15 mouse cellular contexts compared by ENCODE assay signal in the genomic region with DNA sequence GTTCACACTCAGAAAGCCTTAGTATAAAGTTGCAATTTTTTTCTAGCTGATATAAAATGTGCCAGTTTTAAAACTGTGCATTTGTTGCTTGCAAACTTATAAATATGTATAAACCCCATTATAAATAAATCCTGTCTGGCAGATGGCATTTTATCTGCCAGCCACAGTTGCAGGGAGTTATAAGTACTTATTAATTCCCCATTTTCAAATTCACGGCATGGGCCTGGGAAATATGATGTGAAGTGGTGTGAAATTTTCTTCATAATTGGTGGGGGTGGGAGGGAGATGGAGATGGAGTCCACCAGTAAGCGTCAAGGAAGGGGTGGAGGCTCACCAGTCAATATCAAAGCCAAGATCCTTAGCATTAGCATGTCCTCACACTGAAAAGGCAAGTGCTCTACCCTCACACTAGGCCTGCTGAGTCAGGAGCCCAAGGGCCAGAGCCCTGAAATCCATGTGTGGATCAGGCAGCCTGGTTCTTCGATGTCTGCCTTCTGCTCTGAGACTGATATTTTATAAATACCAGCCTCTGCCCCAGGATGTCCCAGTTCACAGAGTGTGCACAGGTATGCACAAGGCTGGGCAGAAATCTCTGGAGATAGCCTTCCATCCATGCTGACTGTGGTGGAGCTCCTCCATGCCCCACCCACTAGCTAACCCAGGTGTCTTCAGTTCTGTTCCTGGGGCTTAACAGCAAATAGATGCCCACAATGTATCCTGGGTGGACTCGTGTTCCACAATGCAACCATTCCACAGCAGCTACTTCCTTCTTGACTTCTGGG. TPM values are rescaled to one million over a fixed set of nuclear protein-coding genes. Genes with fewer than 3 reads are reported as not detected.
"Had no signal": no experiment of that assay in that cellular context is flagged by ENCODE, and none has a peak within 500 bp of the region (broad histone marks: within the 10 kb centered on the region; RNA-seq: fewer than 3 reads in every experiment).

No protein-coding gene starts in this region.

- H3K4me3 ChIP-seq: limb, embryonic 15.5 days; liver, embryonic 12.5 days; megakaryocyte, embryonic 14.5 days; myocyte; neural tube, embryonic 15.5 days had no signal

- H3K9ac ChIP-seq: limb, embryonic 15.5 days; liver, embryonic 12.5 days; lung, embryonic 14.5 days; neural tube, embryonic 15.5 days had no signal

- H3K4me1 ChIP-seq: liver, embryonic 12.5 days; megakaryocyte, embryonic 14.5 days; neural tube, embryonic 15.5 days had no signal

- H3K27ac ChIP-seq: limb, embryonic 15.5 days; liver, embryonic 12.5 days; macrophage; neural tube, embryonic 15.5 days had no signal

- H3K4me2 ChIP-seq: limb, embryonic 15.5 days; liver, embryonic 12.5 days; lung, embryonic 14.5 days; neural tube, embryonic 15.5 days had no signal

- ATAC-seq: liver, embryonic 12.5 days had no signal

- H3K36me3 ChIP-seq: liver, embryonic 12.5 days; neural tube, embryonic 15.5 days had no signal

- H3K27me3 ChIP-seq: limb, embryonic 15.5 days; liver, embryonic 12.5 days; megakaryocyte, embryonic 14.5 days; neural tube, embryonic 15.5 days had no signal

- DNase-seq: kidney, adult 18-20 months; kidney, postnatal 14 days; layer of hippocampus, adult 9-11 months; layer of hippocampus, postnatal 36 days; lung, embryonic 14.5 days; lung, postnatal 10 days; right cerebral cortex, adult 18-20 months; right cerebral cortex, postnatal 25 days; thymus, postnatal 36 days had no signal

- H3K9me3 ChIP-seq: limb, embryonic 15.5 days; liver, embryonic 12.5 days; neural tube, embryonic 15.5 days had no signal

RNA-seq across cellular contexts. Expression of a gene that starts 17.4 kb away (rescaled TPM):
- polyA plus RNA-seq: macrophage had no signal
